Mouse (Mus musculus) CH12.LX (cell line): ENCODE data around the gene Smad9.

Experiments
- E2F4 ChIP-seq: IDR thresholded peaks from 2 replicates; pipeline ENCODE4 v1.6.1; 2011; ENCODE audit warnings: low read depth, low read length, improper control_type of control experiment; ENCODE audit not compliant: insufficient replicate concordance
- ELF1 ChIP-seq: IDR thresholded peaks from 2 replicates; pipeline ENCODE4 v1.6.1; 2014; ENCODE audit warnings: low read depth, mild to moderate bottlenecking, inconsistent platforms, low read length, improper control_type of control experiment
- ETS1 ChIP-seq: conservative IDR thresholded peaks from 2 replicates; pipeline ENCODE4 v1.6.1; 2012; ENCODE audit warnings: low read depth, mild to moderate bottlenecking, inconsistent platforms, low read length, improper control_type of control experiment, moderate library complexity
- GABPA ChIP-seq: IDR thresholded peaks from 2 replicates; pipeline ENCODE4 v1.6.1; 2012; ENCODE audit warnings: low read depth, low read length, improper control_type of control experiment, inconsistent platforms; ENCODE audit not compliant: insufficient replicate concordance
- JUND ChIP-seq: conservative IDR thresholded peaks from 2 replicates; pipeline ENCODE4 v1.6.1; 2011; ENCODE audit warnings: low read depth, low read length, improper control_type of control experiment
- MAFK ChIP-seq: IDR thresholded peaks from 2 replicates; pipeline ENCODE4 v1.6.1; 2011; ENCODE audit warnings: low read length, improper control_type of control experiment; ENCODE audit not compliant: insufficient replicate concordance
- MAX ChIP-seq: IDR thresholded peaks from 2 replicates; pipeline ENCODE4 v1.6.1; 2011; ENCODE audit warnings: low read length, improper control_type of control experiment
- MAZ ChIP-seq: IDR thresholded peaks from 2 replicates; pipeline ENCODE4 v1.6.1; 2012; ENCODE audit warnings: low read depth, mild to moderate bottlenecking, inconsistent platforms, low read length, improper control_type of control experiment, moderate library complexity
- MEF2A ChIP-seq: IDR thresholded peaks from 2 replicates; pipeline ENCODE4 v1.6.1; 2014; ENCODE audit warnings: low read depth, mild to moderate bottlenecking, inconsistent platforms, low read length, improper control_type of control experiment, borderline replicate concordance
- PAX5 ChIP-seq: IDR thresholded peaks from 2 replicates; pipeline ENCODE4 v1.6.1; 2012; ENCODE audit warnings: low read length, inconsistent platforms, mixed read lengths
- POLR2AphosphoS2 ChIP-seq: IDR thresholded peaks from 2 replicates; pipeline ENCODE4 v1.6.1; 2011; ENCODE audit warnings: low read depth, low read length, improper control_type of control experiment
- UBTF ChIP-seq: IDR thresholded peaks from 2 replicates; pipeline ENCODE4 v1.6.1; 2012; ENCODE audit warnings: low read depth, mild to moderate bottlenecking, inconsistent platforms, low read length, improper control_type of control experiment, moderate library complexity
- USF2 ChIP-seq: conservative IDR thresholded peaks from 2 replicates; pipeline ENCODE4 v1.6.1; 2011; ENCODE audit warnings: low read depth, low read length, improper control_type of control experiment
- ZNF384 ChIP-seq: IDR thresholded peaks from 2 replicates; pipeline ENCODE4 v1.6.1; 2012; ENCODE audit warnings: low read depth, low read length, improper control_type of control experiment, inconsistent platforms

DNA sequence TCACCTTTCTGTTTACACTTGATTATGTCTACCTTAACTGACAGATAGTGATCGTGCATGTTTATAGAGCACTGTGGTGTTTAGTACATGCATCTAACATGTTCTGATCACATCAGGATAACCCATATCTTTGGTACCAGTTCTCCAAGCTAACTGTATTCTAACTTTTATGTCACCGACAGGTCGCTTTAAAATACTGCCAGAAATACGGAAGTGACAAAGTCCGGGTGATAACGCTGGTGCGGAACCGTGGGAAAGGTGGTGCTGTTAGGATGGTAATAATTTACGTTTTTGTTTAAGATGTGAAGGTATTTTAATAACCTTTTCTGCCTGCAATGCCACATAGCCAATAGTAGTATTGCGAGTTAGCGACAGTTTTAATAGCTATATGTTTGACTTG is 13.4 kb upstream of the Smad9 start:
- no peak for TF ChIP-seq GABPA
- TF ChIP-seq JUND, result no peak
- no peak for TF ChIP-seq UBTF
- no peak for TF ChIP-seq E2F4
- no peak for TF ChIP-seq ETS1
- no peak for TF ChIP-seq ELF1
- no peak for TF ChIP-seq MAX
- no peak for TF ChIP-seq USF2
- TF ChIP-seq MAFK, result no peak
- TF ChIP-seq MEF2A, result no peak
- no peak for TF ChIP-seq MAZ
- TF ChIP-seq POLR2AphosphoS2, result no peak
- no peak for TF ChIP-seq ZNF384
- no peak for TF ChIP-seq PAX5
